Mouse (Mus musculus): ENCODE data around the gene Fignl2. TPM values are rescaled to one million over a fixed set of nuclear protein-coding genes. Genes with fewer than 3 reads are reported as not detected.

Fignl2 gene
- under 1 TPM; 0.12 to 0.54 TPM for polyA plus RNA-seq (2017; shearing (Covaris generic))

GRCm38 (mm10) chr15:101077813-101078730, at the start of gene Fignl2:
TSS of gene Fignl2 (minus strand) at chr15:101078567.

GRCm38 (mm10) chr15:101115511-101116110, 37.2 kb upstream of the Fignl2 start, which contains the start of gene Ankrd33:
TSS of gene Ankrd33 (plus strand) at chr15:101115755.

GRCm38 (mm10) chr15:101047194-101047555, 31.2 kb downstream of the Fignl2 start, which contains the start of gene Gm47841:
TSS of gene Gm47841 (minus strand) at chr15:101047397.

Other genes with a start within 250 kb of the Fignl2 start
- 1 to 10 TPM in 1 of 2 experiments, under 1 TPM in 1; 0.22 to 4.1 TPM for gene Scn8a, start 208.7 kb downstream of the Fignl2 start, polyA plus RNA-seq (2017; shearing (Covaris generic))
- gene Gm47841, start 31.2 kb downstream of the Fignl2 start, polyA plus RNA-seq (2017; shearing (Covaris generic)): under 1 TPM in 1 of 2 experiments, not detected in 1; 0.19 TPM
- gene Ankrd33, start 37.2 kb upstream of the Fignl2 start, polyA plus RNA-seq (2017; shearing (Covaris generic)): not detected
- 1 to 10 TPM; 3.9 to 5.3 TPM for gene Acvrl1, start 50.0 kb upstream of the Fignl2 start, polyA plus RNA-seq (2017; shearing (Covaris generic))
- 1 to 10 TPM; 1.8 to 3.8 TPM for gene Acvr1b, start 95.5 kb upstream of the Fignl2 start, polyA plus RNA-seq (2017; shearing (Covaris generic))
- 10 to 100 TPM in 1 of 2 experiments, 1 to 10 TPM in 1; 5.2 to 18.9 TPM for gene Grasp, start 145.6 kb upstream of the Fignl2 start, polyA plus RNA-seq (2017; shearing (Covaris generic))
- gene Nr4a1, start 175.7 kb upstream of the Fignl2 start, polyA plus RNA-seq (2017; shearing (Covaris generic)): 100 to 1,000 TPM in 1 of 2 experiments, 10 to 100 TPM in 1; 34.6 to 106 TPM
- 10 to 100 TPM; 58.8 to 63.1 TPM for gene Atg101, start 205.7 kb upstream of the Fignl2 start, polyA plus RNA-seq (2017; shearing (Covaris generic))
- gene 6030408B16Rik, start 214.6 kb upstream of the Fignl2 start, polyA plus RNA-seq (2017; shearing (Covaris generic)): under 1 TPM in 1 of 2 experiments, not detected in 1; 0.55 TPM